Mouse (Mus musculus) frontal cortex, postnatal 36 days (tissue): ENCODE results near the gene Myrfl.

Experiments
- DNase-seq, 2 experiments: peaks; one replicate each; pipeline ENCODE4 v3.0.0; 2022; ENCODE audit warnings: low spot score in 2 of 2

Myrfl gene

DNA sequence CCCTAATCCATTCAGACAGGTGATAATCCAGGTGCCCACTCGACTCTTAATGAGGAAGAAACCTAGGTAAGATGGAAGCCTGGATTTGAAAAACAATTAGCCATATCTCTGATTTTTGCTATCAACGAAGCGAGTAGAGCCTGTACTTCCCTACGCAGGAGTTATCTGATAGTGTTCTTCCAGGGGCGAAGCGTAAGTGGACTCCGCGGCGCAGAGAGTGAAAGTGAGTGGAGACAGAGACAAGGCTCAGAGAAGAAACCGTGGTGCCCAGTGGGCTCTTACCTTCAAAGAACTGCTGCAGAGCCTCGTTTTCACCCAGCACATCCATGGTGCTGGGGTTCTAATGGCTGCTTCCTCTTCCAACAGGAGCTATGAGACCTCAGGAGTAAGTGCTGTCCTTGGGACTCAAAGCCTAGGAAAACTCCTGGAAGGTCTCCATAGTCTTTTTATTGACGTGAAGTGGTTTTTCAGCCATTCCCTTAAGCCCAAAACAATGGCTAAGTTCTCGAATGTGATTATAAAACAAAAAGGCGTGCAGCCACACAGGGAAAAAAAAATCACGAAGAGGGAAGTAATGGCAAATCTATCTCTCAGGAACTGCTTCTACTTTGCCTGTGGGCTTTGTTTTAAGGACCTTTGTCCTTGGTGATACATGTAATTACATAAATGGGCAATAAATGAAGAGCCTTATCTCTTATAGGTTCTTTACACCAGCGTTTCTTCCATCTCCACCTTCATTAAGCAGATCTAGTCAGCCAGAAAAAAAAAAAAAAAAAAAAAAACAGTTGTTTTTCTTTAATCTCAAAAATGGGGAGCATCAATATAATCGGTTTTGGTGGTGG lies at the start of gene Myrfl:
TSS of gene Myrfl (minus strand) at position 584 of the 842 bp plus-strand sequence.
- DNase-seq, result no peak

DNA sequence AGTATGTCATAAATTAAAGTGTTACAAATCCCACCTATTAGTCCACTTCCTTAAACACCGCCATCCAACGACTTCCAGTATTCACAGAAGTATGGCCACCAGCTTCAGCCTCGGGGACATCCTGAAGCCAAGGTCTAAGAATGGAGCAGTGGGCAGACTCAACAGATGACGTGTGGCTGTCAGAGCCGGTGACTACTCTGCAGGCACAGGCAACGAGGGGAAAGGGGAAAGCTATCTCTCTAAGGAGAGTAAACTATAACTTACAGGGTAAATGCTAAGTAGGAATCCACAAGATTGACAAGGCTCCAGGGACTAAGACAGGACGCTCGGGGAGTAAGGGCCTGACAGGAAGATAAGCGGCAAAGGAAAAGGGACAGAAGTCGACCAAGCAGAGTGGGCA lies 48.2 kb upstream of the Myrfl start:
- DNase-seq, result no peak

DNA sequence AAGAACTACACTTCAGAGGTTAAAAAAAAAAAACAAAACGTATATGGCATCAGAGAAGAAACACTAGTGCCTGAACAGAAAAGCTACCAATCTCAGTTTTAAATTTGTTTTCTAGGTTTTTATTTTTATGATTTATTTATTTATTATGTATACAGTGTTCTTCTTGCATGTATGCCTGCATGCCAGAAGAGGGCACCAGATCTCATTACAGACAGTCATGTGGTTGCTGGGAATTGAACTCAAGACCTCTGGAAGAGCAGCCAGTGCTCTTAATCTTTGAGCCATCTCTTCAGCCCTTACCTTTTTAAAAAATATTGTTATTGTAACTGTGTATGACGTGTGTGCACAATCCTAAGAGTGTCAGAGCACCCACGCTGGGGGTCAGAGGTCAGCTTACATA lies 47.4 kb upstream of the Myrfl start:
- no peak for DNase-seq

DNA sequence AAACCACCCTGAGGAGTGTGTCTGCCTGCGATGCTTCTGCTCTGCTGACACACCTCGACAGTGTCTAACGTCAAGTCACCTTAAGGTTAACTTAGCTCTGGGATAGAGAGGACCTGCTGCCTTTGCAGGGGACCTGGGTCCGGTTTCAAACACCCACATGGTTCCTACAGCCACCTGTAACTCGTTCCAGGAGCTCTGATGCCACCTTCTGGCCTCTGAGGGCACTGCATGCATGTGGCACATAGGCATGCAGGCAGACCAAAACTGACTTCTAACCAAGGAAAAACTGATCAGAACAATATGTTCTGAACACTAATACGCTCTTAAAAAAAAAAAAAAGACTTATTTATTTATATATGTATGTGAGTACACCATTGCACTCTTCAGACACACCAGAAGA lies 46.3 kb upstream of the Myrfl start:
- DNase-seq, result no peak

DNA sequence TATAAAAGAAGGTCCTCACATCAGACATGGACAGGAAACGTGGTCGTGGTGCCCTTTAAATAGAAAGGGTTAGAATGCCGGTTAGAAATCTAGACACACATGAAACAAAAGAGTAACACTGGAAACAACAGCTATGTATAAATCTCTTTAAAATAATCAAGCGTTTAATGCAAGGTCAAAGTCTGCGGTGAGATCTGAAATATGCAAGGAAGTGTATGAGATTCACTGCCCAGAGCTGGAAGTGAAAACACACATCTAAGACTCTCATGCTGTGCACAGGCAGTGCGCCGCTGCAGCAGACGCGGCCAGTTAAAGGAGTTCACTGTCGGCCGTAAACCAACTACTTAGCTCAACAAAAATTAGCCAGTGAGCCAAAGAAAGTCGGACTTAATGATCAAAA lies 38.3 kb upstream of the Myrfl start:
- DNase-seq, result no peak

DNA sequence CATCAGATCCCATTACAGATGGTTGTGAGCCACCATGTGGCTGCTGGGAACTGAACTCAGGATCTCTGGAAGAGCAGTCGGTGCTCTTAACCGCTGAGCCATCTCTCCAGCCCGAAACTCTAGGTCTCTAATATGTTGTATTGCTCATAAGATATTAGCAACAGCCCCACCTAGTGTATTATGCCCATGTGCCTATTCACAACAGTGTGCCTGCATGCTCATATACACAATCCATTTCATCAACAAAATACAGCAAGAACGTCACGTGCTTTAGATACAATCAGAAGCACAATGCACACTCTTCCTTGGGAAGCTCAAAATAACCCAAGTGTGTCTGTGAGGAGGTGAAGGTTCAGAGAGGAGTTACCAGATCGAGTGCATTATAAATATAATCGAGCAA lies 37.1 kb upstream of the Myrfl start:
- DNase-seq, result no peak

DNA sequence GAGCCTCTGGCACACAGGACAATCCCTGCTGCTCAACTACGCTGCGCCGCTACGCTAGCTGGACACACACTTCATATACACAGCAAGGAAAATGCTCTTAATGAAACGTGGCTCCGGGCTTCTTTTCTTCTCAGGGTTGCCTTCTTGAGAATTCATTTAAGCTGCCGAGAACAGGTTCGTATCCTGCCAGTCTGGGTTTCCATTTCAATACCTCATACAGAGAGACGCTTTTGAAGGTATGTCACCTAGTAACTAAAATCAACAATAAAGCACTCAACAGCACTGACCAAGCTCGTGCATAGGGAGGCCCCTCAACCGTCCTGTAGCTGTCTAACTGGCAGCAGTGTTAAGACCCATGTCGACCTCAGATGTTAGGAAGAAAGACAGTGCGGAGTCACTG lies 35.7 kb upstream of the Myrfl start:
- no peak for DNase-seq

DNA sequence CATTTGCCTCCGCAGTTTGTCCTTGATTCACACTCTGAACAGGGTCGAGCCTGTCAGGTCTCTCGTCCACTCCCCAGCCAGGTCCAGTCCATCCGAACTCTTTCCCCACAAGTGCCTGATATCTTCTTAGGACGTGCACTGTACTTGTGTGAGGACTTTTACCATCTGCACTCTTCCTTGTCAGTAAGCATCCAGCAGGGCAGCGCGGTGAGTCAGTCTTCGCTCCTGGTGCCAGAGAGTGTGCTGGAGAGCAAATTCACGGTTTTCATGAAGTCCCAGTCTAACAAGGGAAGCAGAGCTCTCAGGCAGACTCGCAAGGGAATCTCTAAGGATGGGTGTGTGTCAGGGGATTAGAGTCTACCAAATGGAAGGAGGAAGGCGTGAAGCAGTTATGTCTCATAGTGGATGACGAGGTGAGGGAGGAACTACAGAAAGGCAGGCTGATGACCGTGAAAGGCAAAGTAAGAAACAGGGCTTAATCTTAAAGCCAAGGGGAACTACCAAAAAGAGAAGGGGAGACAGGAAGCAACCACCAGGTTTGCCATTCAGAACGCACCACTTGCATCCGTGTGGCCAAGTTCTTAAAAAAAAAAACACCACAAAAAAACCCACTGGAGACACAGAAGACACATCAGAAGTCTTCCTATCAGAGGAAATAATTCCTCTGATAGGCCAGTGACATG lies 34.9 kb upstream of the Myrfl start:
- peak; percentile 34 for DNase-seq

DNA sequence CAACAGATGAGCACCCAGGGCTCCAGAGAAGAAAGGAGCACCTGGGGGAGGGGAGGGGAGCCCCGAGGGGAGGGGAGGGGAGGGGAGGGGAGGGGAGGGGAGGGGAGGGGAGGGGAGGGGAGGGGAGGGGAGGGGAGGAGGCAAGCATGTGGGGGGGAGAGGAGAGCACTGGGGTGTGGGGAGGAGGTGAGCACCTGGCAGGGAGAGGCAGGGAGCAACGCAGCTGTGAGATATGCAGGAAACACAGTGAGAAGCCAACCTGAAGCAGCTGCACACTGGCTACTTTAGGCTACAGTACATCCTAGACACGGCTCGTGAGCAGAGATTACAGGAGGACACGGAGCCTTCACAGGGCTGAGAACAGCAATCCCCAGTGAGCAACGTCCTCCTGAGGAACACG lies 34.2 kb upstream of the Myrfl start:
- DNase-seq, result no peak

DNA sequence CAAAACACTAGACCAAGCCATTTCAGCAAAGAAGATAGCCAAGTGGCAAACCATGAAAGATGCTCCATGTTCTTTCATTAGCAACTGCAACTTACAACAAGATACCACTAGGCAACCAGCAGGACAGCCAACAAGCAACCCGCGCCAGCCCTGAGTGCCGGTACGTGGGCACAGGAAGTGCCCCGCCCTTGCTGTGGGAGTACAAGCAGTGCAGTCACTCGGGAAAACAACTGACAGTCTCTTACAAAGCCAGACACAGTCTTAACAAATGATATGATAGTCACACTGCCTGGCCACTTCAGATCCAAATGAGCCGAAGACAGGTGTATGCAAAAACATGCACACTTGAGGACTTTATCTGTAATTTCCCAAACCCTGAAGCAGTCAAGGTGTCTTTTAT lies 33.8 kb upstream of the Myrfl start:
- no peak for DNase-seq

DNA sequence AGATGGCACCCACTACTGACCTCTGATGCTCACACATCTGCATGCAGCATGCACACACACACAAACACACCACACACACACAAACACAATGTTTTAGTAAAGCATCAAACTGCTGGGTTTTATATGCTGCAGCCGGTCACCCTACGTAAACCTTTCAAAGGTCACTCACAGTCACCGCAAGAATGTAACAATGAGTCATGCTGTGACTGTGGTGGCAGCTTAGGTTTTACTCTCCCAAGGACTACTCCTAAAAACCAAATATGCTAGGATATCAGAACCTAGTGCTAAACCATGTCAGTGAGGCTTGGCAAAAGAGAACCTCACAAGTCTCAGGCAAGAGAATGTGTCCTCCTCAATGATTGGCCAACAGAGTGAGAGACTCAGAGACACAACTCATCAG lies 32.1 kb upstream of the Myrfl start:
- no peak for DNase-seq

DNA sequence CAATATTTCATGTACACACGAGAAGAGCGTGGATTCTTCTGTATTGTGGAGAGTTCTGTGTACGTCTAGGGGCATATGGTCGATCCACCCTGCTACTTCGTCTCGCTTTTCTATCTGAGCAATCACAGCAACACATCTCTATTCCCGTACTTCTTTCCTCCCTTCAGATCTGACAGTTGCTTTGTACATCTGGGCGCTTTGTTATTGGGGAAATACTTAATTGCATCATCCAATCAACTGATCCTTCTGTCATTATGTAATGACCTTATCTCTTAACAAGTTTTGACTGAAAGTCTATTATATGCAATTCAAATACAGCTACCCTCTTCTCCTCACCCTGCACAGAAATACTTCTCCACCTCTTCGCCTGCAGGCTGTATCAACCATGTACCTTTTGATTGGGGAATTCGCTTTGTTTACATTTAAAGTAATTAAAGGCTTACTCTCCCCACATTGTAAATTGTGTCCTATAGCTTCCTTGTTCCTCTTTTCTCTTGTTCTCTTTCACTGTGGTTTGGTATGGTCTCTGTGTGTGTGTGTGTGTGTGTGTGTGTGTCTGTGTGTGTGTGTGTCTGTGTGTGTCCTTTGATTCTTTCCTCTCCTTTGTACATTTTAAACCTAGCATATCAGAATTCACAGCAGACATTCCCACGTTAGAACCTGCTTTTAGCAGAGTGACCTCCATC lies 29.9 kb upstream of the Myrfl start:
- DNase-seq, result no peak

DNA sequence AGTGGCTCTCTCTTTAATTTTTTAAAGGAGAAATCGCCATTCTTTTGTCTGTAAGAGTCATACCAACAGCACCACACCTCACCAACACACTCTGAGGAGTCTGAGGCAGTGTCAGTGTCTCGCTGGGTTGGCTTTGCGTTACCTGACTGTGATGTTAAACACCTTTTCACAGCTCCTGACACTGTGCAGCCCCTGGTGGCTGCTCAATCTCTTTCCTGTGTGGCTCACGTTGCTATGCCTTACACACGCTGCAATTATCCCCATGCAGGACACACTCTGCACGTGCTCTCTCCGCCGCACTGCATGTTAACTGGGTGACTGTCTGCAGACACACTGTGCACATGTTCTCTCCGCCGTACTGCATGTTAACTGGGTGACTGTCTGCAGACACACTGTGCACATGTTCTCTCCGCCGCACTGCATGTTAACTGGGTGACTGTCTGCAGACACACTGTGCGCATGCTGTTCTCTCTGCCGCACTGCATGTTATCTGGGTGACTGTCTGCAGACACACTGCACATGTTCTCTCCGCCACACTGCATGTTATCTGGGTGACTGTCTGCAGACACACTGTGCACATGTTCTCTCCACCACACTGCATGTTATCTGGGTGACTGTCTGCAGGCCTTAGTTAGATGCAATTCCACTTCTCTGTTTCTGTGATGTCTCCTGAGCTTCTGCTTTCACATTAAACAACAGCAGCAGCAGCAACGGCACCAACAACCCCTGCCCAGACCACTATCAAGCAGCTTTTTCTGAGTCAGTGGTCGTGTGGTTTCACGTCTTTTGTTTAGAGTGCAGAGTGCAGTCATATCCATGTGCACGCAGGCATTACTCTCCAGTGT lies 27.2 kb upstream of the Myrfl start:
- no peak for DNase-seq

DNA sequence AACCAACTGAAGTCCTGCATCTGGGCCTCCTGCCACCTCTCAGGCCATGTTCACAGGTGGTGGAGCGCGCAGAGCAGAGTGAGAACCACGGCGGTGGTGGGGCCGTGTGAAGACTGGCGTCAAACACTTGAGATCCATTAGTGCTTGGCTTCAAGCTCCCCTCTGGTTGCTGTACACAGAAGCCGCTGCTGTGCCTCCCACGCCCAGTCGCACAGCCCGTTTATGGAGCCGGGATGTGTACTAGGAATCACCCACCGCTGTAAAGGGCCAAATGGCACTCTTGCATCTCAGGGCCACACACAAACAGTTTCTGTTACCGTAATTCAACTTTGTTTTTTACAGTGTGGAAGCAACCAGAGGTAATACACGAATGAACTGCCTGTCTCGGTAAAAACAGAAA lies 25.4 kb upstream of the Myrfl start:
- DNase-seq, result no peak

DNA sequence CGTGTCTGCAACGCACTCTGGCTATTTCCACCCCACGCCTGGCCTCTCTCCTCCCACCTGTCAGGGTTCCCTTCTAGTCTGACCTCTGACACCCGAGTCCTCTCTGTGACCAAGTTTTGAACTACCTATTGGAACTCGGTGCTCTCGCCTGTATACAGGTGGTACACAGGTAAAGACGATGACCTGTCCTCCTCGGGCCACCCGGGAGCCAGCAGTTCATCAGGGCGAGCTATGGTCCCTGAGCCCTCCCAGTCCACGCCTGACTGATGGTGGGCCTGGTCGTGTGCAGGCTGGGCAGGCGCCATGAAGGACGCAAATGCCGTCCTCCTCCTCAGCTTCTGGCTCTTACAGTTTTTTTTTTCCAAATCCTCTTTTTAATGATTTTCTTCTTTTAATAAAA lies 24.7 kb upstream of the Myrfl start:
- no peak for DNase-seq

DNA sequence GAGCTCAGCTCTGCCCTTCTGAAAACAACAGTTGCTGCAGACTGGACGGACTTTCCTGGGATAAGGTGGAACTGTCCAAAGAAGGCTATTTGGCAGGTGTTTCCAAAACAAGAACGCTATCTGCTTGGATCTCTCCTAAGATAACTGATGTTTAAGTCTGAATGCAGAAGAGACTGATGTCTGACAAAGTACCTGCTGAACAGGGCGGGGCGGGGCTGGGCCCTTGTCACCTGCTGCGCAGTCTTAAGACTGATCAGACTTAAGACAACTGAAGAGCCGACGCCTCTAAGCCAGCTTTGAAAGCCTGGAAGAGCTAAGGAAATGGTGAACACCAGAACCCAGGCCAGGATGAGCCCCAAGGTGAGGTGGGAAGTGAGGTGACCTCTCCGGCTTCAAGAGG lies 23.9 kb upstream of the Myrfl start:
- no peak for DNase-seq

DNA sequence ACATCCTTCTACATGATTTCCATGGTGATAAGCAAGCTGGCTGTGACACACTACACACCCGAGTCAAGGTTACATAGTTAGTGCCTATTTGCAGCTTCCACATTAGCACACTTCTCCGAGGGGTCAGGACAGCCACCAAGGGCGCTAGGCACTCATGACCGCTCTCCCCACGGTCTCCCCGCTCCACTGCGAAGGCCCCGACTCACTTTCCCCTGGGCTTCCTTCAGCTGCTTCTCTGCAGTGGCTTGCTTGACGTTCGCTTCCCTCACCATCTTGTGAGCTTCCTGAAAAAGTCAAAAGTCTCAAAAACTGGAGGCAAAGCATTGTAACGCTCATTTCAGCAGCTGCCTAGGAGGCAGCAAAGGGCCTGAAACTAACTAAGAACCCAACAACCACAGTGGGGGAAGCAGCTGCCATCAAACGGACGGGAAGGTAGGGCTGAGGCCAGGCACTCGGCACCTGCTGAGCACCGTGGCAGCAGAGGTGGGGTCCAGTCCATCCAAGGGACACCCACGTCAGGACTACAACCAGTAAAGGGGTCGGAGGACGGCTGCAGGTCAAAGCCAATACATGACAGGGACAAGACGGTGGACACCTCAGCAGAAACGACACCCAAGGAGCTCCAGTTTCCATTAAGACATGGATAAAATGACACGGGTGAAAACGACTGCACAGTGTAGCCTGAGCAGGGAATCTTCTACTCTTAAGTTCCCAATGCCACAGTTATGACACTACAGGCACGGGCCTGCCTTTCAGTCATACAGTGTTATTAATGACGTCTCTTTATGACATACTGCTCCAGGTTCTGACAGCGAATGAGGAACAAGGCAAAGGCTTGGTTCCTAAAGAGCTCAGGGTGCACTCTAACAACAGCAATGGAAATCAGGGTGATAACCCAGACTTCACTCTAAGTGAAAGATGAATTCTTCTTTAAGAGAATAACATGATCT lies 22.9 kb upstream of the Myrfl start:
- DNase-seq, result no peak

DNA sequence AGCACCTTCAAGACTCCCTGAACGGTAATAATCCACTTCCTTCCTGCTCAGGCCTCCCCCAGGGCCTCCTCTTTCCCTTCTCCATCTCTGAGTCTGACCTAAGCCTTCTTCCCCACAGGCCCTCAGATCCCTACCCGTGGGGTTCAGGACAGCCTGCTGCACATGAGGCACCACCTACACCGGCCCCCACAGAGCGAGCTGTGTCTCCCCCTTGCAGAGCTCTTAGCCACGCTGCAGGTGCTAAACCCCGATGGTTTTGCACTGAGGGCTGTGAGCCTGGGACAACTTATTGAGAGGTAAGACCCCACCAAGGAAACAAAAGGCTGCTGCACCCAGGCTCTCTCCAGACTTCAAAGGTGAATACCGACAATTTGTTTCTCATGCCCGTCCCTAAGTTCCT lies 19.9 kb upstream of the Myrfl start:
- no peak for DNase-seq

DNA sequence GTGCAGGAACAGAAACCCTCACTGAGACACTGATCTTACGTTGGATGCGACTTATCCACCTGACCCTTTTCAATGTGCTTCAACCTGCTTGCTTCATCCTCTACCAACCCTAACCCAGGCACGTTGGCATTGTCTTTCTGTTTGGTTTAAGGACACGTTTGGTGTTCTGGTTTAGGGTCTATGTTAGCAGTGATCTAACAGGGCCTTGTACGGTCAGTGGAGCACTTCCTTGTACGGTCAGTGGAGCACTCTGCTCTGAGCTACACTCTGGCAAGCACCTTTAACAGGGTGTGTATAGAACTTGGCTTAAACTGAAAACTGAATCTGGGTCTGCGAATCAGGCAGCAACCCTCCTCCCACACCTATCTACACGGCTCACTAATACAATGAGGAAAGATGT lies 18.6 kb upstream of the Myrfl start:
- no peak for DNase-seq

DNA sequence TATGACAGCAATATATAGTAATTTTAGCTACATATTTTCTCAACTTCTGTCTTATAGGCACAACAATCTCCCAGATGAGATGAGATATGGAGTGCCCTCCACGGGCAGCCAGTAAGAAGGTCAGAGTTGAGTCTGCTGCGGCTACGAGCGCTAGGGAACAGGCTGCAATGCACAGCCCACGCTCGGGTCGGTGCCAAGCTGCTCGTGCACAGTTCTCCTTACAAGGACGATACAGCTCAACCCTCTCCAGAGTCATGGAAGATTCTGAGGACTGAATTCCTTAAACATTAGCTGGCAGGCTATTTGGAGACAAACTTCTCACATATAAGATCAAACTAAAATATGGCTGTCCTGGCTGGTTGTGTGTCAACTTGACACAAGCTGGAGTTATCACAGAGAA lies 17.9 kb upstream of the Myrfl start:
- no peak for DNase-seq
